Mouse (Mus musculus) frontal cortex, postnatal 36 days (tissue): ENCODE results near the gene Usp47.

Source experiments
- DNase-seq, 2 experiments: peaks; one replicate each; pipeline ENCODE4 v3.0.0; 2022; ENCODE audit warnings: low spot score in 2 of 2

The Usp47 gene

DNA sequence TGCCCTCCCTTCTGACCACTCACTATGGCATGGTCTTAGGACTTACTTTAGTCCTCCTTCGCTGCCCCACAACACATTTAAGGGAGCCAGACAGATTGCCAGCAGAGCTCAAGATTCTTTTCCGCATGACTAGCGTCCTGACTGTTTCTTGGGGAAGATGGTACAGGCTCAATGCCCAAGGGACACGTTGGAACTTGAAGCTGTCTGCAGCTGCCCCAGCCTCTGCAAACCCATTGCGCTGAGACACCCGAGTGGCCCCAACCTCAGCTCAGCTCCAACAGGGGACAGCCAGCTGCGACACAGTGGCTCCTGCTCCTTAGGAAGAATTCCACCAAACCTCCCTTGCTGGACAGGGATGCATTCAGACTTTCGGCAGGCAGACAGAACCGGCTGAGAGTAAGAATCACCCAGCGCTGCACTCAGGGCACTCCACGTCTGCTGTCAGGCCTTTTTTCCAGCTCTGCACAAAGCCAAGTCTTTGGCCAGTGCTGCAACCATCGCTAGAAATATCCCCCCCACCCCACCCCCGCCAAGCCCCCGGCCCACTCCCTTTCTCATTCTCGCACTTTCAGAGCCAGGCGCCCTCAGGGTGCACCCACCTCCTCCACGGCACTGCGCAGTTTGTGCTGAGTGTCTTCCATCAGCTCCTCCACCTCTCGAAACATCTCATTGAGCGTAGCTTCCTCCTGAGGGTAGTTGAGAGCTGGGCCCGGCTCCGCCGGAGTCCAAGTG, 134.4 kb downstream of the Usp47 start:
- DNase-seq = no peak

GRCm38 (mm10) chr7:112158316-112158741, 135.0 kb downstream of the Usp47 start:
- no peak for DNase-seq

DNA sequence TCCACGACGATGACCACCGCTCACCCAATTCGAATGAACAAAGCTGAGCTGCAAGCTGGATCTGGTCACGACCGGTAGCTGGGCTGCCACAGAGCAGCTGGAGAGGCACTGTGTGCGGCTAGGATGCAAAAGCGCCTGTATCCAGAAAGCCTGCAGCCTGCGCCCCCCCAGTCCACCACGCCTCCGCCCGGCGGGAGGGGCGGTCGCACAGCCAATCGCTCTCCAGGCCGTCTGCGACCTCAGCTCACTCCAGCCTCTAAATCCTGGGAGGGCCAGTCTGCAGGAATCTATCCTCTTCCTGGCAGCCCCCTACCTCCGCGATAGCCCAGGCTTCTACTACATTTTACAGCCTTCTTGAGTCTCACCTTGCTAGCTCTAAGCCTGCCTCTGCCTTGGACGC, 135.6 kb downstream of the Usp47 start, which contains the start of gene Dkk3:
Gene Dkk3 (minus strand): TSS at position 116 of the 400 bp plus-strand sequence.
- no peak for DNase-seq

DNA sequence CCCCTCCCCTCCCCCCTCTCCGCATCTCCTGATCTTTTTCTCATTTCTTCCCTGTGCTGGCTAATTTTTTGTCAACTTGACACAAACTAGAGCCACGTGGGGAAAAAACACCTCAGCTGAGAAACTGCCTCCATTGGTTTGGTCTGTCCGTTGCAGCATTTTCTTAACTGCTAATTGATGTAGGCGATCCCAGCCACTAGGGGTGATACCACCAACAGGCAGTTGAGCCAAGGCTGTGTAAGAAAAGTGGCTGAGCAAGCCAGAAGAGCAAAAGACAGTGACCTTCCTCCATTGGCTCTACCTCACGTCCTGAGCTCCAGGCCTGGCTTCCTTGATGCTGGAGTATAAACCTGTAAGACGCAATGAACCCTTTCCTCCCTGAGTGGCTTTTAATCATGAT, 136.5 kb downstream of the Usp47 start:
- DNase-seq = no peak
